21 mouse cellular contexts compared by ENCODE assay signal in the genomic region with DNA sequence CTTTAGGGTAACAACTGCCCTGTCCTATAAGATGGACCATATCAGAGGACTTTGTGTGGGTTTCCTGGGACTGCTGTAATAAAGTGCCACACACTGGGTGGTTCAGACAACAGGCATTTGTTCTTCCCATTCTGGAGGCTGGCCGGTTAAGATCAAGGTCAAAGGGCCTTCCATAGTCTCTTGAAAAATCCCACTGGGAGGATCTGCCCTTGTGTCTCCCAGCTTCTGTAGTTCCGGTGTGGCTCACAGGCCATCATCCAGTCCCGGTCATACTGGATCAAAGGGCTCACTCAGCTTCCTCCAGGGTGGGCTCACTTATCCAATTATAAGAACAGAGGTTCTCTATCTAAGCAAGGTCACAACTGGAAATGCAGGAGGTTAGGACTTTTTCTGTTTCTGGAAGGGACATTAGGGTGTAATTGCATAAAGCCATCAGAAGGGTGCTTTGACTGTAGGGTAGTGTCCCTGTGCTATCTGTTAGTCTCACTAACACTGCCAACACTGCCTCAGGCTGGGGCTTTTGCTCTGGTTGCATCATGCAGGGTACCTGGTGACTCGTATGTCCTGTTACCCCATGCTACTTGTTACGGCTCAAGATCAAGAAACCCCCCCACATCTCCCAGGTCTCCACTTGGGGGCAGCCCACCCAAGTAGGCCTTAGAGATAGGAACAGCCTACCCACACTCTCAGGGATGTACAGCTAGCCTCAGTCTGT. TPM values are rescaled to one million over a fixed set of nuclear protein-coding genes. Genes with fewer than 3 reads are reported as not detected.
DNase-seq lines count a peak whose midpoint lies in the region; ATAC-seq and TF ChIP-seq lines count a peak whose summit lies in the region.
"Had no signal": no experiment of that assay in that cellular context is flagged by ENCODE, and none has a peak within 500 bp of the region (broad histone marks: within the 10 kb centered on the region; RNA-seq: fewer than 3 reads in every experiment).

No protein-coding gene starts in this region.

- H3K9ac ChIP-seq in lung, postnatal 0 days (replicated peaks; ENCODE audit: low read depth), result no peak overlapping the region
- H3K9ac ChIP-seq: embryonic facial prominence, embryonic 15.5 days; limb, embryonic 15.5 days had no signal

- 0 out of 2 replicates have a peak, but pooled peaks have one; percentile 1 for TF ChIP-seq CTCF in lung, postnatal 0 days (IDR thresholded peaks at IDR 0.05)
- no peak for TF ChIP-seq CTCF in thymus, adult 2 months (IDR thresholded peaks at IDR 0.05; ENCODE audit: borderline replicate concordance, control insufficient read depth, extremely low read depth, insufficient read depth, low read length, poor library complexity)

- DNase-seq in adrenal gland, postnatal 36 days, result peak; percentile 29 to 52
- no peak for DNase-seq in adrenal gland, postnatal 10 days
- no peak for DNase-seq in lung, postnatal 0 days (ENCODE audit: low spot score)
- no peak for DNase-seq in lung, postnatal 25 days (ENCODE audit: low spot score)
- peak; percentile 30 for DNase-seq in adipocyte (ENCODE audit: low spot score)
- DNase-seq in thymus, postnatal 4 days, result no peak
- no peak for DNase-seq in heart, adult 18-20 months
- DNase-seq in thymus, adult 2 months, result no peak
- DNase-seq: B cell, adult 2 months; cerebellum, adult 8-10 months; kidney, postnatal 36 days; lung, adult 2 months; right cerebral cortex, postnatal 4 days; thymus, postnatal 14 days had no signal

- H3K4me3 ChIP-seq in lung, postnatal 0 days (ENCODE audit: low read depth, low read length), result no peak overlapping the region
- no peak overlapping the region for H3K4me3 ChIP-seq in thymus, adult 2 months (ENCODE audit: control insufficient read depth, insufficient read depth, low read length)
- H3K4me3 ChIP-seq: embryonic facial prominence, embryonic 15.5 days; limb, embryonic 15.5 days had no signal

- no peak overlapping the region for H3K4me2 ChIP-seq in lung, postnatal 0 days (replicated peaks; ENCODE audit: low read depth, low read length)
- H3K4me2 ChIP-seq: embryonic facial prominence, embryonic 15.5 days; limb, embryonic 15.5 days had no signal

- H3K9me3 ChIP-seq in lung, postnatal 0 days (ENCODE audit: low read length), result no peaks in the 10 kb centered on the region
- H3K9me3 ChIP-seq: embryonic facial prominence, embryonic 15.5 days; G1E; limb, embryonic 15.5 days had no signal

- TF ChIP-seq POLR2A in thymus, adult 2 months (IDR thresholded peaks at IDR 0.05; ENCODE audit: control insufficient read depth, extremely low read depth, insufficient read depth, low read length, poor library complexity), result no peak

- ATAC-seq in lung, postnatal 0 days, result no peak
- ATAC-seq: activated CD4-positive, CD25-positive, alpha-beta regulatory T cell, adult 4 months; forebrain, embryonic 14.5 days; inflammation-experienced regulatory T-cells, adult 6 months; midbrain, embryonic 16.5 days had no signal

- H3K27ac ChIP-seq in lung, postnatal 0 days (ENCODE audit: low read length), result no peak overlapping the region
- no peak overlapping the region for H3K27ac ChIP-seq in thymus, adult 2 months (ENCODE audit: control insufficient read depth, insufficient read depth, low read length)
- H3K27ac ChIP-seq: embryonic facial prominence, embryonic 15.5 days; limb, embryonic 15.5 days had no signal

- no peak for TF ChIP-seq EP300 in lung, postnatal 0 days (IDR thresholded peaks at IDR 0.05)

- no peaks in the 10 kb centered on the region for H3K36me3 ChIP-seq in lung, postnatal 0 days (ENCODE audit: insufficient read depth, low read length)
- no peaks in the 10 kb centered on the region for H3K36me3 ChIP-seq in thymus, adult 2 months (ENCODE audit: control insufficient read depth, insufficient read depth, low read length)
- H3K36me3 ChIP-seq: embryonic facial prominence, embryonic 15.5 days; G1E; limb, embryonic 15.5 days had no signal

- H3K4me1 ChIP-seq in lung, postnatal 0 days (ENCODE audit: insufficient read depth, low read depth, low read length), result no peaks in the 10 kb centered on the region; the same call in 1 of the 2 replicates
- no peaks in the 10 kb centered on the region for H3K4me1 ChIP-seq in thymus, adult 2 months (replicated peaks; ENCODE audit: control insufficient read depth, insufficient read depth, low read length)

- WGBS in lung, postnatal 0 days, result 82% methylated on average over 5 of the region's 5 CpGs
- 96% methylated on average over 5 of the region's 5 CpGs for WGBS in thymus, adult 2 months

- H3K27me3 ChIP-seq in lung, postnatal 0 days (replicated peaks; ENCODE audit: insufficient read depth, low read length), result no peaks in the 10 kb centered on the region
- H3K27me3 ChIP-seq in thymus, adult 2 months (ENCODE audit: control insufficient read depth, insufficient read depth, low read length), result no peaks in the 10 kb centered on the region
- H3K27me3 ChIP-seq: embryonic facial prominence, embryonic 15.5 days; limb, embryonic 15.5 days had no signal

RNA-seq across cellular contexts. Expression of a gene that starts 51.9 kb away (rescaled TPM):
- 10 to 100 TPM; 10.2 to 20.7 TPM for total RNA-seq in adrenal gland, postnatal 36 days (2021)
- total RNA-seq in adrenal gland, postnatal 10 days (2021), result 10 to 100 TPM in 1 of 2 experiments, 1 to 10 TPM in 1; 8.2 to 15.4 TPM
- 1.8 and 2.1 TPM in 2 replicates for polyA plus RNA-seq in lung, postnatal 0 days (2015; fragmentation: Nextera tagmentation; extraction: Ambion mirVana)
- 10 to 100 TPM; 45.2 to 58.1 TPM for total RNA-seq in heart, adult 18-20 months (2021)
- 9.0 and 9.8 TPM in 2 replicates for polyA plus RNA-seq in thymus, adult 2 months (2012; rRNA removed)

Comparison
In these comparisons a context has a peak if more than half of its experiments do, and no peak if none do; other contexts are left out.
1. DNase-seq: peak in adrenal gland, postnatal 36 days (2 of 2) and adipocyte (single experiment); none in adrenal gland, postnatal 10 days (single experiment), lung, postnatal 0 days (single experiment), lung, postnatal 25 days (single experiment), thymus, postnatal 4 days (single experiment), heart, adult 18-20 months (0 of 2) and thymus, adult 2 months (single experiment).